Mouse (Mus musculus) thymus, postnatal 0 days (tissue): ENCODE measurements around the gene Bnipl. TPM values are rescaled to one million over a fixed set of nuclear protein-coding genes. Genes with fewer than 3 reads are reported as not detected.

ENCODE experiments used
- DNase-seq: peaks from one replicate; pipeline ENCODE4 v3.0.0-alpha.2; 2015; ENCODE audit warnings: low spot score
- polyA plus RNA-seq: library from polyadenylated mRNA; unstranded; fragments of >200 nt; fragmentation: Nextera tagmentation; extraction: Ambion mirVana; gene quantifications from 2 replicates; pipeline ENCODE4 v1.2.1, GENCODE M21; 2015

Gene Bnipl
- polyA plus RNA-seq: 0.35 and 0.40 TPM in 2 replicates

- no peak for DNase-seq
Measured at GRCm38 (mm10) chr3:95250783-95251424, at the start of gene Bnipl. Gene Bnipl (minus strand): TSS chr3:95251193.

- no peak for DNase-seq
Measured at GRCm38 (mm10) chr3:95298018-95298417, 47.0 kb upstream of the Bnipl start.

- peak; percentile 53 for DNase-seq
Measured at GRCm38 (mm10) chr3:95296103-95296469, 45.1 kb upstream of the Bnipl start.

- no peak for DNase-seq
Measured at GRCm38 (mm10) chr3:95295321-95296102, 44.5 kb upstream of the Bnipl start.

- DNase-seq: no peak
Measured at GRCm38 (mm10) chr3:95294718-95295117, 43.7 kb upstream of the Bnipl start.

GRCm38 (mm10) chr3:95294316-95294715, 43.3 kb upstream of the Bnipl start:
- no peak for DNase-seq

- DNase-seq: no peak
Measured at GRCm38 (mm10) chr3:95293537-95293936, 42.5 kb upstream of the Bnipl start.

GRCm38 (mm10) chr3:95292899-95293298, 41.9 kb upstream of the Bnipl start:
- DNase-seq: no peak

GRCm38 (mm10) chr3:95291041-95291440, 40.0 kb upstream of the Bnipl start:
- no peak for DNase-seq

- DNase-seq: no peak
Measured at GRCm38 (mm10) chr3:95290156-95290555, 39.2 kb upstream of the Bnipl start.

- no peak for DNase-seq
Measured at GRCm38 (mm10) chr3:95289419-95289818, 38.4 kb upstream of the Bnipl start.

GRCm38 (mm10) chr3:95287541-95287940, 36.5 kb upstream of the Bnipl start:
- DNase-seq: no peak

GRCm38 (mm10) chr3:95286510-95286909, 35.5 kb upstream of the Bnipl start:
- no peak for DNase-seq

GRCm38 (mm10) chr3:95286011-95286410, 35.0 kb upstream of the Bnipl start:
- no peak for DNase-seq

GRCm38 (mm10) chr3:95285390-95285789, 34.4 kb upstream of the Bnipl start:
- DNase-seq: no peak

- no peak for DNase-seq
Measured at GRCm38 (mm10) chr3:95284501-95285281, 33.7 kb upstream of the Bnipl start.

- no peak for DNase-seq
Measured at GRCm38 (mm10) chr3:95284062-95284461, 33.1 kb upstream of the Bnipl start.

- DNase-seq: no peak
Measured at GRCm38 (mm10) chr3:95283589-95283941, 32.6 kb upstream of the Bnipl start.

- DNase-seq: peak; percentile 56
Measured at GRCm38 (mm10) chr3:95282865-95283588, 32.0 kb upstream of the Bnipl start.

- peak; percentile 64 for DNase-seq
Measured at GRCm38 (mm10) chr3:95282381-95282864, 31.4 kb upstream of the Bnipl start.
